Mouse (Mus musculus): ENCODE measurements around the gene Nipa1. TPM values are rescaled to one million over a fixed set of nuclear protein-coding genes. Genes with fewer than 3 reads are reported as not detected.
A peak's percentile ranks its signal among the peaks of the same experiment; 100 is the strongest.
"Not testable (repeated sequence)": the region's sequence is repeated elsewhere in the genome, so short reads cannot be mapped to it uniquely, and the experiment has no call there.

The Nipa1 gene
- polyA plus RNA-seq, 1 experiment from 2014 or later: 14.8 TPM

DNA sequence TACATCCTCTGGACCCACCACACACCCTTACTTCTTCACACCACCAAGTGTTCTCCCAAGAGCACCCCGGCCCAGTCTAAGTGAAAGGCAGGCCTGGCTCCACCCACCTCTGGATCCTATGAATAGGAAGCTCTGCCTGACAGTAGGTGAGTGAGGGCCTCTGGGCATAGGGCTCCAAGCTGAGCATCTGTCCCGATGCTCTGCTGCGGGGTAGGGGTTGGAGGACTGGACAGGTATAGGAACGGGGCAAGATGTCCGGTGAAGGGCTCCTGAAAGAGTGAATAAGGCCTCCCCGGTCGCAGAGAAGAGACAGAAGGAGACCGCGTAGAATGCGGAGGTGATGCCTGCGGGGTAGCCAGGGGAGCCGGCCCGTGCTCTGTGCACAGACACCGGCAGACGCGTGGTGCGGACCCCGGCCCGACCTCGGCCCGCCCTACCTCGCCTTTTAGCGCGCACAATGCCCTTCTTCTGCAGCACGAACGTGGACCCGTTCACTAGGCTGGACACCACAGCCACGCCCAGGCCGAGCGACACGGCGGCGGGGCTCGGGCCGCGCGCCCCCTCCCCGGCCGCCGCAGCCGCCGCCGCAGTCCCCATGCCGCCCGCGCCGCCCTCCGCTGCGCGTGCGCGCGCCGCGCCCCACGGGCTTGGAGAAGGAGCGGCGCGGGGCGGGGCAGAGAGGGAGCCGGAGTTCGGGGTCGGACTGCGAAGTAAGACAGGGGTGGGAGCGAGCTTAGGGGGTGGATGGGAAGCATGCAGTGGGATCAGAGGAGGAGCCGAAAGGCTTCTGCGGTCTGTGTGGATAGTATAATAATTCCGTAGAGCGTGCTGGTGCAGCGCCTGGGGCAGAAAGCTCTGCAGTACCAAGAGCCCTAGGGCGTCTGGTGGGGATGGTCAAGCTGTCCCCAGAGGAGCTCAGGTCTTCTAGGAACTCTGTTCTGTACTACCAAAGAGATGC, 503 bp downstream of the Nipa1 start:
- Histone ChIP-seq H3K27me3 (no peaks in the 10 kb centered on the region), H3K9me3 (replicated peaks) (no peaks in the 10 kb centered on the region), H3K36me3 (ENCODE audit: poor library complexity, severe bottlenecking) (0 out of 2 replicates have a peak, but pooled peaks cover 5% of the 10 kb centered on the region), H3K4me1 (peaks cover 6% of the 10 kb centered on the region), H3K4me2 (peak overlapping the region; percentile 61), H3K27ac (peak overlapping the region; percentile 55), H3K4me3 (peak overlapping the region; percentile 70), H3K9ac (peak overlapping the region; percentile 85)
- peak; percentile 96 for ATAC-seq
- under 1% methylated on average over 48 of the region's 71 CpGs for WGBS

DNA sequence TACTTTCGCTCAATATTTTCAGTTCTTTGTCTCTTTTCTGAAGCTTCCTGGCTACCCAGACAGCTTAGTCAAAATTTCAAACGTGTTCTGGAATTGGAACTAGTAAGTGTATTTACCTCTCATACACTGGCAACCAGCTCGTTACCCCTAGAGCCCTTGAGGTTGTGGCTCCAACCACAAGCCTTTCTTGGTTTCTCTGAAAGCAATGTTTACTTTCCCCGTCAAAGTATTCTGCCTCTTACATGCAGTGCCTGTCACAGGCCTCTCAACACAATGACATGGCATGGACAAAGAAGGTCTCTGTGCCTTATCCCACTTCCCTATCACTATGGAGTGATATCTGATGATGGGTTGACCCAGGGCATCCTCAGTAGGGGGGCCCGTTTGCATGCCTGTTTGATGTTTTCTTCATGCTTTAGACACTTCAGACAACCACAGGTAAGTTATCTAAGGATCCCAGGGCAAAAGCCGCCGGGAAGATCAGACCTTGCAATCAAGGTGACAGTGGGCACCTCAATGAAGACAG, 1.2 kb downstream of the Nipa1 start:
- Histone ChIP-seq H3K27me3 (no peaks in the 10 kb centered on the region), H3K4me1 (peaks cover 6% of the 10 kb centered on the region), H3K36me3 (ENCODE audit: poor library complexity, severe bottlenecking) (peaks cover 5% of the 10 kb centered on the region; the same call in 1 of the 2 replicates), H3K9ac (peak overlapping the region; percentile 85), H3K9me3 (replicated peaks) (no peaks in the 10 kb centered on the region), H3K4me3 (peak overlapping the region; percentile 70), H3K4me2 (peak overlapping the region; percentile 61), H3K27ac (peak overlapping the region; percentile 55)
- no peak for ATAC-seq
- WGBS: 42% methylated on average over 7 of the region's 7 CpGs

DNA sequence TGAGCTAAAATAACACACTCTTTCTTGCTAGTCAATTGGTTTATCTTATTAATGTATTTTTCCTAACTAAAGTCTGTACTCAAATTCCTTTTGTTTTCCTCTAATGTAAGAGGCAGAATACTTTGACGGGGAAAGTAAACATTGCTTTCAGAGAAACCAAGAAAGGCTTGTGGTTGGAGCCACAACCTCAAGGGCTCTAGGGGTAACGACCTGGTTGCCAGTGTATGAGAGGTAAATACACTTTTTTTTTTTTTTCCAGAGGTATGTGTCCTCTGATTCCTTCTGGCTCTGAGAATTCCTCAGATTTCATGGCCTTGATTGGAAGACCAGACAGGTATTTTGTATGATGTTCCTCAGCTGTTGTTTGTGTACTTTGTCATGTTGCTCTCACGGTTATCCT, 2.0 kb downstream of the Nipa1 start:
- H3K36me3 ChIP-seq (ENCODE audit: poor library complexity, severe bottlenecking): peaks cover 10% of the 10 kb centered on the region; the same call in 1 of the 2 replicates
- no peak for ATAC-seq
- no peaks in the 10 kb centered on the region for H3K9me3 ChIP-seq (replicated peaks)
- peaks cover 6% of the 10 kb centered on the region for H3K4me1 ChIP-seq
- no peaks in the 10 kb centered on the region for H3K27me3 ChIP-seq
- 88% methylated on average over 3 of the region's 3 CpGs for WGBS
- H3K4me3 ChIP-seq: no peak overlapping the region
- H3K27ac ChIP-seq: no peak overlapping the region
- H3K9ac ChIP-seq: no peak overlapping the region
- H3K4me2 ChIP-seq: no peak overlapping the region

DNA sequence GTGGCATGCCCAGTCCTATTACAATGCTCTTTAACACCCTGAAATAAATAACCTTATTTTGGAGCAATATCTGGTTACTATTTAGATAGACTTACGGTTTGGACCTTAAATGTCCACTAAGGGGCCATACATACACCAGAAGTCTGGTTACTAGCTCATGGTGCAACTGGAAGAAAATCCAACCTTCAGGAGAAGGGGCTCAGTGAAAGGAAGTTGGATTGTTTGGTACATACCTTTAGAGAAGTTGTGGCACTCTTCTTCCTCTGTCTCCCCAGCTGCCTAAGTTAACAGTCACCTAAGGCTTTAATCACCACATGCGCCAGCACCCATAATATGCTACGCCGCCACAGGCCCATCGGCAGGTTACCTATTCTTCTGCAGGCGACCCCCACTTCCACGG, 3.9 kb downstream of the Nipa1 start:
- no peak overlapping the region for H3K9ac ChIP-seq
- H3K4me1 ChIP-seq: peaks cover 6% of the 10 kb centered on the region
- H3K27ac ChIP-seq: no peak overlapping the region
- H3K4me3 ChIP-seq: no peak overlapping the region
- H3K36me3 ChIP-seq (ENCODE audit: poor library complexity, severe bottlenecking): peaks cover 10% of the 10 kb centered on the region; the same call in 1 of the 2 replicates
- ATAC-seq: no peak
- H3K27me3 ChIP-seq: no peaks in the 10 kb centered on the region
- WGBS: 96% methylated on average over 7 of the region's 7 CpGs
- H3K9me3 ChIP-seq (replicated peaks): no peaks in the 10 kb centered on the region
- H3K4me2 ChIP-seq: no peak overlapping the region

DNA sequence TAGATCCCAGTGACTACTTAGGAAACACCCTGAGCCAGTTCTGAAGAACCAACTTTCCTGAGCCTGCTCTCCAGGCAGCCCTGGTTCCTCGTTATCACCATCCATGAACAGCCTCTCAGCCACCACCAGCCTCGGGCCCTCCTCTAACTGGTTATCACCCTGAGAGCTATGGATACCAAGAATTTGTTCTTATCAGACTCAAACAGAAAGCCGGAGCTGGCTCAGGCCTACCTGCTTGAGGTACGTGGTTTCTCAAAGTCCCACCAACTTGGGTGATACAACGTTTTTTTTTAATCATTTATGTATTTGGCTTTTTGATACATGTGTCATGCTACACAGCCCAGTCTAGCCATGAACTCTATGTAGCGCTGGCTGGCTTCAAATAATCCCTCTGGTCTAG, 4.6 kb downstream of the Nipa1 start:
- H3K27me3 ChIP-seq: no peaks in the 10 kb centered on the region
- no peak overlapping the region for H3K4me2 ChIP-seq
- H3K4me3 ChIP-seq: no peak overlapping the region
- no peak overlapping the region for H3K9ac ChIP-seq
- peaks cover 10% of the 10 kb centered on the region; the same call in 1 of the 2 replicates for H3K36me3 ChIP-seq (ENCODE audit: poor library complexity, severe bottlenecking)
- H3K9me3 ChIP-seq (replicated peaks): no peaks in the 10 kb centered on the region
- WGBS: 89% methylated on average over 6 of the region's 6 CpGs
- no peak for ATAC-seq
- H3K4me1 ChIP-seq: peaks cover 6% of the 10 kb centered on the region
- no peak overlapping the region for H3K27ac ChIP-seq

DNA sequence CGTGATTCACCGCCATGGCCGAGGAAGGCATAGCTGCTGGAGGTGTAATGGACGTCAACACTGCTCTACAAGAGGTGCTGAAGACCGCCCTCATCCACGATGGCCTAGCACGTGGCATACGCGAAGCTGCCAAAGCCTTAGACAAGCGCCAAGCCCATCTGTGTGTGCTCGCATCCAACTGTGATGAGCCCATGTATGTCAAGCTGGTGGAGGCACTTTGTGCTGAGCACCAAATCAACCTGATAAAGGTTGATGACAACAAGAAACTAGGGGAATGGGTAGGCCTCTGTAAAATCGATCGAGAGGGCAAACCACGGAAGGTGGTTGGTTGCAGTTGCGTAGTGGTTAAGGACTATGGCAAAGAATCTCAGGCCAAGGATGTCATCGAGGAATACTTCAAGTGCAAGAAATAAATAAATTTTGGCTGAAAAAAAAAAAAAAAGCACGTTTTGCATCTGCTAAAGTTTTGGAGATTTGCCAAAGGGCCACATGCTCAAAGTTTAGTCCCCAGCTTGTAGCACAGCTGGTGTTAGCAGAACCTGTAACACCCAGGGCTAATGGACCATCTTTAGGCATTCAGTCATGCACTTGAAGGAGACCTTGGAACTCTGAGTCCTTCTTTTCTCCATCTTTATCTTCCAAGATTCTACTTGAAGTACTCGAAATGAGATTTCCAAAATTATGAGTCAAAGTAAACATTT, 5.6 kb downstream of the Nipa1 start:
- not testable (repeated sequence) for H3K4me1 ChIP-seq; ATAC-seq; H3K9me3 ChIP-seq (replicated peaks); H3K4me2 ChIP-seq; H3K27ac ChIP-seq; H3K4me3 ChIP-seq; H3K27me3 ChIP-seq; H3K36me3 ChIP-seq (ENCODE audit: poor library complexity, severe bottlenecking); H3K9ac ChIP-seq
- WGBS: 86% methylated on average over 7 of the region's 18 CpGs

DNA sequence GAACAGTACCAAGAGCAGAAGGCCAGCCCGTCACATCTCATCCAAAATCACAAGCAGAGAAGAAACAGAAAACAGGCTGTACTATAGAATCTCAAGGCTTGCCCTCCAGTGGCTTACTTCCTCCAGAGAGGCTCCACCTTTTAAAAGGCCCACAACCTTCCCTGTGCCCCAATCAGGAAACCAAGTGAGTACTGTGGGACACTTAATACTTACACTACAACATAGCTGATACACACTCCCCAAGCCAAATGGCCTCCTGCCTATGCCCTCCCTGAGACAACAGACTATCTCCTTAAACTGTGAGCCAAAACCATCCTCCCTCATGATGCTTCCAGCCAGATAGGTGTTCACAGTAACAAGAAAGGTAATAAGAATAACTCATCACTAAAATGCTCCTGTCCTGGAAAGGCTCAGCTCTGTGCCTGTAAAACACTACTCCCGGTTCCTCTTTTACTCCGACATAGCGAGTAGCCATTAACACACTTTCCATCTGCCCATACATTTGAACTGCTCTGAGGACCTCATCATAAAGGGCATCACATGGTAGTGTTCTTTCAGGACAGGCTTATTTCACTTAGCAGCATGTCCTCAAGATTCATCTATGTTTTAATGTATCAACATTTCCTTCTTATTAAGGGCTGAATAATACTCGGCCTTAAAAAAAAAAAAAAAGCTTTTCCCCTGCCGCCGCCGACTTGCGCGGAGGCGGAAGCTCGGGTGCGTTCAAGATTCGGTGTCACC, 6.3 kb downstream of the Nipa1 start:
- Histone ChIP-seq H3K27me3 (no peaks in the 10 kb centered on the region), H3K4me2 (no peak overlapping the region), H3K9me3 (replicated peaks) (no peaks in the 10 kb centered on the region), H3K27ac (no peak overlapping the region), H3K4me1 (peaks cover under 1% of the 10 kb centered on the region), H3K4me3 (no peak overlapping the region), H3K9ac (no peak overlapping the region), H3K36me3 (ENCODE audit: poor library complexity, severe bottlenecking) (peaks cover 10% of the 10 kb centered on the region; the same call in 1 of the 2 replicates)
- ATAC-seq: no peak
- 96% methylated on average over 14 of the region's 14 CpGs for WGBS

DNA sequence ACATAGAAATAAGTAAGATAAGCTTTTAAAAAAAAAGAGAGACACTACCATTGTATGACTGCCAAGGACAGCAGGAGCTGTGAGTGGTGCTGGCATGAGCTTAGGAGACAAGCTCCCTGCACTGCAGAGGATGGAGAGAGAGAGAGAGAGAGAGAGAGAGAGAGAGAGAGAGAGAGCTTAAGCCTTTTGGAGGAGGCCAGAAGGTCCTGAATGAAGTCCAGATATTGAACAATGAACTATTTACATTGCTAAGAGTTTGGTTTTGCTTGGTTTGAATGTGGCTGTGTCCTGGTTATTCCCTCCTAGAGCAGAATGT, 8.8 kb downstream of the Nipa1 start:
- Histone ChIP-seq H3K4me3 (no peak overlapping the region), H3K27ac (no peak overlapping the region)

DNA sequence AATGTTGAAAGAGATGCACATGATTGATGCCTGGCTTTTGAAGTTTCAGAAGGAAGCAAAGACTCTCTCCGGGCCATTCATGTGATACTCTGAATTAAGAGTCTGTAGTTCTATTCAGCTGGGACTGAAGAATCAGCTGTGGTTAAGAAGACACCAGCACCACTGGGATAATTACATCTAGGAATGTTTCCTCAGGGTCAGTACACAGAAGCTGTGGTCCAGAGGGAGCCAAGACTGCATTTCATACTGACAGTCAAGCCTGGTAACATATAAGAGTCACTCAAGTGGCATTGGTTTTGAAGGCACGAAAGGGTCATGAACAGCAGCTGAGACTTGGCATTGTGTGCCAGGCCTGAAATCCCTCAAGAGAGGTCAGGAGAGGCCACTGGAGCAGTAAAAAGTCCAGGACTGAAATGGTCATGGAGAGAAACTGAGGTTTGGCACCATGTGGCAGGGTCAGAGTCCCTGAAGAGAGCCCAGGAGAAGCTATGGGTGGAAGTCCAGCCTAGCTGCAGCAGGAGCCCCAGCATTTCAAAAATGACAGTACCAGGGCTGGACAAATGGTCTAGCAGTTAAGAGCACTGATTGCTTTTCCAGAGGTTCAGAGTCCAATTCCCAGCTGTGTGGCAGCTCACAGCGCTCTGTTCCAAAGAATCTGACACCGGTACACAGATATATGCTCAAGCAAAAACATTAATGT, 9.3 kb downstream of the Nipa1 start:
- WGBS: 88% methylated on average over 4 of the region's 4 CpGs
- Histone ChIP-seq H3K9me3 (replicated peaks) (no peaks in the 10 kb centered on the region), H3K4me2 (no peak overlapping the region), H3K4me1 (no peaks in the 10 kb centered on the region), H3K27me3 (no peaks in the 10 kb centered on the region), H3K9ac (no peak overlapping the region), H3K4me3 (no peak overlapping the region), H3K27ac (no peak overlapping the region), H3K36me3 (ENCODE audit: poor library complexity, severe bottlenecking) (peaks cover 10% of the 10 kb centered on the region; the same call in 1 of the 2 replicates)
- no peak for ATAC-seq

More for the DNA sequence above, 8.8 kb downstream of the Nipa1 start:
- no peak for ATAC-seq
- H3K9me3 ChIP-seq (replicated peaks): no peaks in the 10 kb centered on the region
- H3K36me3 ChIP-seq (ENCODE audit: poor library complexity, severe bottlenecking): peaks cover 10% of the 10 kb centered on the region; the same call in 1 of the 2 replicates
- no peak overlapping the region for H3K4me2 ChIP-seq
- no peaks in the 10 kb centered on the region for H3K27me3 ChIP-seq
- H3K4me1 ChIP-seq: no peaks in the 10 kb centered on the region
- H3K9ac ChIP-seq: no peak overlapping the region

DNA sequence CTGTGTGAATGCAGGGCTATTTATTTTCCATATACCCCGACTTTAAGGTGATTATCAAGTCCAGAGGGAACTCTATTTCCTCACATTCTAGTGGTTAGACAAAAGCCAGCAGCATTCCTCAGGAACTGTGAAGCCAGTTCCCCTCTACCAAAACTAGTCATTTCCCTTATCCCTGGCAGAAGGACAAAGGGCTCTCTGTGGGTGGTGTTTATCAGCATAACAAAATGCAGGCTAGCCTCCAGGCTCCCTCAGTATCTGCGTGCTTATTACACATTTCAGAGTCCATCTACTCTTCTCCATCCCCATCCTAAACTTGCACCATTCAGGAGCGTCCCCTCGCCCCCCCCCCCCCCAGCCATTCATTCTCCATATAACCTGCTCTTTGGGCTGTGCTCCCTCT, 20.8 kb downstream of the Nipa1 start:
- no peak for ATAC-seq
- WGBS: 9% methylated on average over 3 of the region's 4 CpGs
- Histone ChIP-seq H3K9me3 (replicated peaks) (no peaks in the 10 kb centered on the region), H3K4me2 (no peak overlapping the region), H3K27me3 (no peaks in the 10 kb centered on the region), H3K4me3 (no peak overlapping the region), H3K36me3 (ENCODE audit: poor library complexity, severe bottlenecking) (no peaks in the 10 kb centered on the region), H3K4me1 (peaks cover 11% of the 10 kb centered on the region), H3K27ac (no peak overlapping the region), H3K9ac (no peak overlapping the region)

DNA sequence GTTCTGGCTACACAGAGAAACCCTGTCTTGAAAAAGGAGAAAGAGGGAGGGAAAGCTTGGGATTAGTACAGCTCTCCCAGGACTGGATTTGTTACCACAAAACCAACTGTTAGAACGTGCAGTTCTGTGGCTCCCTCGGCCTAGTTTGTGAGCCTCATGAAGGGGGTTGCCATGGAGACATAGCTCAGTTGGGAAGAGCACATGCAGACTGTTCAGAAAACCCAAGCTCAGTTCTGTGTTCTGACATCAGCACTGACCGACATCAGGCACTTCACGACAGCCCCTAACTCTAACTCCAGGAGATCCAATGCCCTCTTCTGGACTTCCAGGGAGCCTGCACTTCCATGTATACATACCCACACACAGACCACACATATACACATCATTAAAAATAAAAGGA, 24.7 kb downstream of the Nipa1 start:
- Histone ChIP-seq H3K4me2 (no peak overlapping the region), H3K9me3 (replicated peaks) (no peaks in the 10 kb centered on the region), H3K36me3 (ENCODE audit: poor library complexity, severe bottlenecking) (no peaks in the 10 kb centered on the region), H3K27me3 (no peaks in the 10 kb centered on the region), H3K9ac (no peak overlapping the region), H3K27ac (no peak overlapping the region), H3K4me1 (peaks cover 11% of the 10 kb centered on the region), H3K4me3 (no peak overlapping the region)
- WGBS: 40% methylated on average over 4 of the region's 4 CpGs
- peak; percentile 68; the same call in 1 of the 2 replicates for ATAC-seq

Measured in forebrain, embryonic 13.5 days (tissue).